Mouse (Mus musculus) intestine, postnatal 0 days (tissue): ENCODE measurements around the gene Olfr46. TPM values are rescaled to one million over a fixed set of nuclear protein-coding genes. Genes with fewer than 3 reads are reported as not detected.
"Not testable (repeated sequence)": the region's sequence is repeated elsewhere in the genome, so short reads cannot be mapped to it uniquely, and the experiment has no call there.

Source experiments
- ATAC-seq: fragments of 200-750 bp; cut with Nextera tagmentation; 2 replicates; pipeline ENCODE4 v1.8.0; 2017; ENCODE audit warnings: mild to moderate bottlenecking, moderate TSS enrichment, moderate library complexity
- H3K27ac ChIP-seq: fragments of 300-500 bp; sonication (generic); 2 replicates; pipeline ENCODE4 v1.5.1; 2014; ENCODE audit warnings: mild to moderate bottlenecking, low read depth, low read length, moderate library complexity
- H3K27me3 ChIP-seq: fragments of 300-500 bp; sonication (generic); replicated peaks from 2 replicates; pipeline ENCODE4 v1.6.1; 2014; ENCODE audit warnings: low read length, mixed read lengths; ENCODE audit not compliant: control insufficient read depth, insufficient read depth
- H3K36me3 ChIP-seq: fragments of 300-500 bp; sonication (generic); 2 replicates; pipeline ENCODE4 v1.6.1; 2014; ENCODE audit warnings: mild to moderate bottlenecking, moderate library complexity; ENCODE audit not compliant: control insufficient read depth, insufficient read depth
- H3K4me1 ChIP-seq: fragments of 300-500 bp; sonication (generic); replicated peaks from 2 replicates; pipeline ENCODE4 v1.6.1; 2014; ENCODE audit warnings: antibody characterized with exemption, low read length, mixed read lengths; ENCODE audit not compliant: control insufficient read depth, insufficient read depth
- H3K4me2 ChIP-seq: fragments of 300-500 bp; sonication (generic); replicated peaks from 2 replicates; pipeline ENCODE4 v1.6.1; 2014; ENCODE audit warnings: low read depth, mild to moderate bottlenecking, moderate library complexity
- H3K4me3 ChIP-seq: fragments of 300-500 bp; sonication (generic); 2 replicates; pipeline ENCODE4 v1.5.1; 2014; ENCODE audit warnings: low read depth, low read length
- H3K9ac ChIP-seq: fragments of 300-500 bp; sonication (generic); 2 replicates; pipeline ENCODE4 v1.6.1; 2014; ENCODE audit warnings: mild to moderate bottlenecking, low read depth, low read length
- H3K9me3 ChIP-seq: fragments of 300-500 bp; sonication (generic); 2 replicates; pipeline ENCODE4 v1.6.1; 2016; ENCODE audit warnings: mixed run types; ENCODE audit not compliant: control insufficient read depth
- CTCF ChIP-seq: sonication (generic); IDR thresholded peaks from 2 replicates; pipeline ENCODE4 v1.5.1; 2016; ENCODE audit warnings: low read depth, mild to moderate bottlenecking, control low read depth, antibody characterized with exemption, moderate library complexity
- WGBS: fragments of 180-500 bp; shearing (Covaris S2); extraction: QIAGEN DNeasy Blood & Tissue Kit; methylation state at CpG from one replicate; pipeline ENCODE4 v1.1.7; 2014; 5-methylcytosine and 5-hydroxymethylcytosine counted together
- polyA plus RNA-seq: library from polyadenylated mRNA; unstranded; fragments of >200 nt; fragmentation: Nextera tagmentation; extraction: Ambion mirVana; gene quantifications from 2 replicates; pipeline ENCODE4 v1.2.1, GENCODE M21; 2015

Gene Olfr46
- not detected in 2 replicates for polyA plus RNA-seq

- not testable (repeated sequence) for H3K27me3 ChIP-seq, H3K9ac ChIP-seq, H3K9me3 ChIP-seq, H3K4me2 ChIP-seq, H3K36me3 ChIP-seq, H3K4me3 ChIP-seq, H3K4me1 ChIP-seq, ATAC-seq, H3K27ac ChIP-seq
- WGBS: 74% methylated on average over 2 of the region's 2 CpGs
These were observed at the start of gene Olfr46 for GRCm38 (mm10) chr7:140600969-140601368. TSS of gene Olfr46 (plus strand) at chr7:140601269.

- Histone ChIP-seq H3K4me3 (no peak within 1 kb of the TSS), H3K9me3 (no peaks in the 10 kb centered on the region), H3K4me2 (no peak within 1 kb of the TSS), H3K4me1 (no peaks in the 10 kb centered on the region), H3K27me3 (no peaks in the 10 kb centered on the region), H3K36me3 (no peaks in the 10 kb centered on the region), H3K27ac (no peak within 1 kb of the TSS), H3K9ac (no peak within 1 kb of the TSS)
- ATAC-seq: no peak
- no peak for TF ChIP-seq CTCF
- 72% methylated on average over 3 of the region's 3 CpGs for WGBS
These were observed 33.5 kb upstream of the Olfr46 start, which contains the start of gene Olfr538 for GRCm38 (mm10) chr7:140567586-140567985. TSS of gene Olfr538 (plus strand) at chr7:140567886.

- H3K4me2 ChIP-seq, ATAC-seq, H3K27me3 ChIP-seq, H3K9ac ChIP-seq, H3K36me3 ChIP-seq, H3K4me3 ChIP-seq, H3K27ac ChIP-seq, H3K9me3 ChIP-seq, H3K4me1 ChIP-seq: not testable (repeated sequence)
- WGBS: 87% methylated on average over 3 of the region's 3 CpGs
These were observed 27.6 kb downstream of the Olfr46 start, which contains the start of gene Olfr61 for GRCm38 (mm10) chr7:140628670-140629069. TSS of gene Olfr61 (plus strand) at chr7:140628970.

GRCm38 (mm10) chr7:140630559-140630958, 29.5 kb downstream of the Olfr46 start:
- Histone ChIP-seq H3K4me1 (no peaks in the 10 kb centered on the region), H3K4me3 (no peak overlapping the region), H3K27me3 (no peaks in the 10 kb centered on the region), H3K27ac (no peak overlapping the region), H3K36me3 (no peaks in the 10 kb centered on the region), H3K4me2 (no peak overlapping the region), H3K9ac (no peak overlapping the region), H3K9me3 (no peaks in the 10 kb centered on the region)
- ATAC-seq: no peak
- TF ChIP-seq CTCF: no peak
- 78% methylated on average over 1 of the region's 1 CpGs for WGBS

GRCm38 (mm10) chr7:140646152-140646551, 45.1 kb downstream of the Olfr46 start, which contains the start of gene Olfr53:
TSS of gene Olfr53 (plus strand) at chr7:140646452.
- no peak for TF ChIP-seq CTCF
- no peaks in the 10 kb centered on the region for H3K4me1 ChIP-seq
- no peak within 1 kb of the TSS for H3K27ac ChIP-seq
- H3K9ac ChIP-seq: no peak within 1 kb of the TSS
- WGBS: 83% methylated on average over 1 of the region's 1 CpGs
- no peak within 1 kb of the TSS for H3K4me3 ChIP-seq
- H3K27me3 ChIP-seq: no peaks in the 10 kb centered on the region
- no peak for ATAC-seq
- H3K36me3 ChIP-seq: no peaks in the 10 kb centered on the region
- no peak within 1 kb of the TSS for H3K4me2 ChIP-seq
- H3K9me3 ChIP-seq: no peaks in the 10 kb centered on the region

- H3K9me3 ChIP-seq: no peaks in the 10 kb centered on the region
- no peaks in the 10 kb centered on the region for H3K27me3 ChIP-seq
- H3K36me3 ChIP-seq: no peaks in the 10 kb centered on the region
- ATAC-seq: no peak
- H3K9ac ChIP-seq: no peak within 1 kb of the TSS
- H3K4me1 ChIP-seq: no peaks in the 10 kb centered on the region
- no peak within 1 kb of the TSS for H3K4me3 ChIP-seq
- 75% methylated on average over 4 of the region's 4 CpGs for WGBS
- H3K27ac ChIP-seq: no peak within 1 kb of the TSS
- H3K4me2 ChIP-seq: no peak within 1 kb of the TSS
- no peak for TF ChIP-seq CTCF
These were observed 58.6 kb downstream of the Olfr46 start, which contains the start of gene Olfr539 for GRCm38 (mm10) chr7:140659630-140660029. TSS of gene Olfr539 (plus strand) at chr7:140659930.

Other genes with a start within 250 kb of the Olfr46 start
- gene Olfr60, start 239.6 kb upstream of the Olfr46 start, polyA plus RNA-seq: not detected in 2 replicates
- not detected in 2 replicates for gene Olfr530, start 224.9 kb upstream of the Olfr46 start, polyA plus RNA-seq
- gene Olfr531, start 198.4 kb upstream of the Olfr46 start, polyA plus RNA-seq: not detected in 2 replicates
- gene Olfr532, start 179.6 kb upstream of the Olfr46 start, polyA plus RNA-seq: not detected in 2 replicates
- gene Olfr533, start 137.9 kb upstream of the Olfr46 start, polyA plus RNA-seq: not detected in 2 replicates
- not detected in 2 replicates for gene Olfr535, start 117.1 kb upstream of the Olfr46 start, polyA plus RNA-seq
- not detected in 2 replicates for gene Olfr536, start 93.9 kb upstream of the Olfr46 start, polyA plus RNA-seq
- gene Olfr538, start 33.4 kb upstream of the Olfr46 start, polyA plus RNA-seq: not detected in 2 replicates
- gene Olfr61, start 27.7 kb downstream of the Olfr46 start, polyA plus RNA-seq: not detected in 2 replicates
- gene Olfr53, start 45.2 kb downstream of the Olfr46 start, polyA plus RNA-seq: not detected in 2 replicates
- not detected in 2 replicates for gene Olfr539, start 58.7 kb downstream of the Olfr46 start, polyA plus RNA-seq
- gene Olfr45, start 80.7 kb downstream of the Olfr46 start, polyA plus RNA-seq: not detected in 2 replicates
- not detected in 2 replicates for gene Olfr541, start 96.0 kb downstream of the Olfr46 start, polyA plus RNA-seq
- not detected in 2 replicates for gene Cyp2e1, start 162.5 kb downstream of the Olfr46 start, polyA plus RNA-seq
- 0.18 and 0.30 TPM in 2 replicates for gene Syce1, start 186.6 kb downstream of the Olfr46 start, polyA plus RNA-seq
- 0.59 and 0.76 TPM in 2 replicates for gene Zfp941, start 220.9 kb downstream of the Olfr46 start, polyA plus RNA-seq
- 52.2 and 55.3 TPM in 2 replicates for gene Urah, start 233.7 kb downstream of the Olfr46 start, polyA plus RNA-seq
- not detected in 2 replicates for gene Scgb1c1, start 244.3 kb downstream of the Olfr46 start, polyA plus RNA-seq
- not detected in 2 replicates for gene Odf3, start 246.5 kb downstream of the Olfr46 start, polyA plus RNA-seq